Mouse (Mus musculus) kidney, embryonic 14.5 days (tissue): ENCODE data around the gene Susd5. TPM values are rescaled to one million over a fixed set of nuclear protein-coding genes. Genes with fewer than 3 reads are reported as not detected.

Experiments used
- ATAC-seq: fragments of 200-750 bp; cut with Nextera tagmentation; 2 replicates; pipeline ENCODE4 v1.8.0; 2017; ENCODE audit warnings: moderate number of reproducible peaks, mild to moderate bottlenecking, moderate TSS enrichment, moderate library complexity; ENCODE audit not compliant: low FRiP score, low TSS enrichment
- H3K27ac ChIP-seq: fragments of 300-500 bp; sonication (generic); 2 replicates; pipeline ENCODE4 v1.5.1; 2014; ENCODE audit warnings: low read depth, mild to moderate bottlenecking, low read length, moderate library complexity, mixed read lengths
- H3K27me3 ChIP-seq: fragments of 300-500 bp; sonication (generic); 2 replicates; pipeline ENCODE4 v1.6.1; 2014; ENCODE audit warnings: mild to moderate bottlenecking, low read length; ENCODE audit not compliant: control insufficient read depth, insufficient read depth
- H3K36me3 ChIP-seq: fragments of 300-500 bp; sonication (generic); 2 replicates; pipeline ENCODE4 v1.6.1; 2014; ENCODE audit warnings: low read length, mixed read lengths; ENCODE audit not compliant: control insufficient read depth, insufficient read depth
- H3K4me1 ChIP-seq: fragments of 300-500 bp; sonication (generic); 2 replicates; pipeline ENCODE4 v1.6.1; 2014; ENCODE audit warnings: low read length, mixed read lengths; ENCODE audit not compliant: control insufficient read depth, insufficient read depth
- H3K4me2 ChIP-seq: fragments of 300-500 bp; sonication (generic); replicated peaks from 2 replicates; pipeline ENCODE4 v1.6.1; 2014; ENCODE audit warnings: low read depth, mild to moderate bottlenecking, low read length
- H3K4me3 ChIP-seq: fragments of 300-500 bp; sonication (generic); 2 replicates; pipeline ENCODE4 v1.5.1; 2014; ENCODE audit warnings: mild to moderate bottlenecking, low read length
- H3K9ac ChIP-seq: fragments of 300-500 bp; sonication (generic); 2 replicates; pipeline ENCODE4 v1.6.1; 2014; ENCODE audit warnings: low read depth, mild to moderate bottlenecking, low read length, moderate library complexity
- H3K9me3 ChIP-seq: fragments of 300-500 bp; sonication (generic); 2 replicates; pipeline ENCODE4 v1.6.1; 2016; ENCODE audit warnings: low read length; ENCODE audit not compliant: control insufficient read depth
- WGBS: fragments of 180-500 bp; shearing (Covaris S2); extraction: QIAGEN DNeasy Blood & Tissue Kit; methylation state at CpG from one replicate; pipeline ENCODE4 v1.1.7; 2014; 5-methylcytosine and 5-hydroxymethylcytosine counted together
- polyA plus RNA-seq: library from polyadenylated mRNA; unstranded; fragments of >200 nt; fragmentation: Nextera tagmentation; extraction: Ambion mirVana; gene quantifications from 2 replicates; pipeline ENCODE4 v1.2.1, GENCODE M21; 2014

The Susd5 gene
- polyA plus RNA-seq, 1 experiment from 2014 or later: 0.45 TPM

DNA sequence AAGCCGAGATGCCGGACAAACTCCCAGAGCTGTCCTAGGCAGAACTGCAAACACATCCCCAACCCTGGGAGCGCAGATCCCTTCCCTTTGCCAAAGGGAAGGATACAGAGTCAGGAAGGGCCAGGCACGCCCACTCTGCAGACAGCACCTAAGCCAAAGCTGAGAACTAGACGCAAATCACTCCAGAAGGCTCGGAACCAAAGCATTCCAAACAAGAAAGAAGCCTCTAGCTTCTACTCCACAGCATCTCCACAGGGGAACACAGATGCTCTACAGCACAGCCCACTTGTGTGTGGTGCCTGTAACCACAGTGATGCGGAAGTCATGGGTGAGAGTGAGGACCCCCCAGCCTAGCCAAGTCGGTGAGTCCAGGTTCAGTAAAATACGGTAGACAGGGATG, 31.8 kb upstream of the Susd5 start:
- no peaks in the 10 kb centered on the region for H3K9me3 ChIP-seq
- no peak overlapping the region for H3K4me3 ChIP-seq
- peaks cover 7% of the 10 kb centered on the region; the same call in 1 of the 2 replicates for H3K4me1 ChIP-seq
- no peaks in the 10 kb centered on the region for H3K36me3 ChIP-seq
- no peaks in the 10 kb centered on the region for H3K27me3 ChIP-seq
- no peak overlapping the region for H3K9ac ChIP-seq
- no peak overlapping the region for H3K27ac ChIP-seq
- ATAC-seq: no peak
- 31% methylated on average over 9 of the region's 9 CpGs for WGBS
- no peak overlapping the region for H3K4me2 ChIP-seq

DNA sequence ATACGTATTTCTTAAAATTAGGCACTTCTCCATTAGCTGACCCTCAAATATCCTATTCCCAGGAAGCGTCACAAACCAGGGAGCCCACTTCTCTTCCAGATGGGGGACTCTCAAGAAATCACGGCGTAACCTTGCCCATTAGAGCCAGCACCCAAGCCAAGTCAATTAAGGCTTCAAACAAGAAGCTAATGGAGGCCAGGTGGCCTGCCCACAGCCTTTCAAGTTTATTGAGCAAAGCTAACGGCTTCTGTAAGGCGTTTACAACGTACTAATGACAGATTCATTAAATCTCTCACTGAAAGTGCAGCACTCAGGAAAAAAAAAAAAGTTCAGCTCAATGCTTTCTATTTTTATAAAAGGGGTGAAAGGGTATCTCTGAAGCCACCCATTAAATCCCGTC, 31.1 kb upstream of the Susd5 start:
- H3K27me3 ChIP-seq: no peaks in the 10 kb centered on the region
- H3K27ac ChIP-seq: no peak overlapping the region
- WGBS: 4% methylated on average over 8 of the region's 8 CpGs
- H3K9ac ChIP-seq: peak overlapping the region; percentile 47; the same call in 1 of the 2 replicates
- no peak for ATAC-seq
- no peaks in the 10 kb centered on the region for H3K36me3 ChIP-seq
- peaks cover 7% of the 10 kb centered on the region; the same call in 1 of the 2 replicates for H3K4me1 ChIP-seq
- peak overlapping the region; percentile 92 for H3K4me2 ChIP-seq
- peak overlapping the region; percentile 72 for H3K4me3 ChIP-seq
- no peaks in the 10 kb centered on the region for H3K9me3 ChIP-seq

DNA sequence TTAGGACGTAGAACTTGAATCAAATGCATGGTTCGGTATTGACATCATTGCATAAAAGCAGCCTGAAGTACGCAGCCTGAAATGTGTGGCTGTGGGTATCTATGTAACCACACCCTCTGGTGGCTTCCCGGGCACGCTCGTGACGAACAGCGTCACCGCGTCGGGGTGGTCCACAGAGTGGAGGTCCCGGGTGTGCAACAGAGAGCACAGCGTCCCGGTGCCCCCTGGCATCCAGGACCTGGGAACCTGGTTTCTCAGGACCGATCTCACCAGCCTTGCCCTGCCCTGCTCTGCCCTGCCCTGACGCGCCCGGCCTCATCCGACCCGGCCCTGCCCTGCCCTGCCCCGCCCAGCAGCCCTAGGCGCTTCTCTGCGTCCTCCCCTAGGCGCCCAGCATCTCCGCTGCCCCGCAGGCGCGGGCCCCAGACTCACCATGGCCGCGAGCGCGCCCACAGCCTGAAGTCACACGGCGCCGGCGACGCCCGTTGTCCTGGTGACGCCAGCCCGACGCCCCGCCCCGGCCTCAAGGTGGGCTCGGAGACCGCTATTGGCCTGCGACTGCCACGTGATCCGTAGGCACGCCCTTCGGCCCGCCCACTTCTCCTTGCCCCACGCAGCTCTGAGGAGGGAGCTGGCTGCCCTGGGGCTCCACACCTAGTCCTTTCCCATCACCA, 30.5 kb upstream of the Susd5 start:
- Histone ChIP-seq H3K4me1 (peaks cover 7% of the 10 kb centered on the region; the same call in 1 of the 2 replicates), H3K4me2 (peak overlapping the region; percentile 92), H3K9me3 (no peaks in the 10 kb centered on the region), H3K36me3 (no peaks in the 10 kb centered on the region), H3K27me3 (no peaks in the 10 kb centered on the region), H3K4me3 (peak overlapping the region; percentile 72), H3K9ac (peak overlapping the region; percentile 47), H3K27ac (no peak overlapping the region)
- peak; percentile 96 for ATAC-seq
- under 1% methylated on average over 52 of the region's 52 CpGs for WGBS

DNA sequence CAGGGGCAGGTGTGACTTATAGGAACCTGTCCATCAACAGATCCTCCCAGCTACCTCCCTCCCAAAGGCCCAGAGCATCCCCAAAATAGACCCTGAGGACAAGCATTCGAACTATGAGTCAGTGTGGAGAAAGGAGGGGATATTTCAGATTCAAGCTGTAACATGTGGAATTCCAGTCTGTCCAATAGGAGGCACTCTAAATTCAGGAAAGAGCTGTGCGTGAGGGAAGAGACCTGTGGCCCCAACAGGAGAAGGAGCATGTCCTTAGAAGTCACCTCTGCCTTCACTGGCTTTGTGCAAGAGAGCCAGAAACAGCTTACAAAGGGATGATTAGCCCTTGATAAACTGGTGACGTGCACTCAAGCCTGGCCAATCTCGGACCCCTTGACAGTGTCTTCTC, 16.0 kb upstream of the Susd5 start:
- Histone ChIP-seq H3K4me3 (no peak overlapping the region), H3K9ac (no peak overlapping the region), H3K27ac (no peak overlapping the region), H3K4me1 (no peaks in the 10 kb centered on the region), H3K9me3 (no peaks in the 10 kb centered on the region), H3K27me3 (no peaks in the 10 kb centered on the region), H3K36me3 (no peaks in the 10 kb centered on the region), H3K4me2 (no peak overlapping the region)
- no peak for ATAC-seq
- 81% methylated on average over 4 of the region's 4 CpGs for WGBS

DNA sequence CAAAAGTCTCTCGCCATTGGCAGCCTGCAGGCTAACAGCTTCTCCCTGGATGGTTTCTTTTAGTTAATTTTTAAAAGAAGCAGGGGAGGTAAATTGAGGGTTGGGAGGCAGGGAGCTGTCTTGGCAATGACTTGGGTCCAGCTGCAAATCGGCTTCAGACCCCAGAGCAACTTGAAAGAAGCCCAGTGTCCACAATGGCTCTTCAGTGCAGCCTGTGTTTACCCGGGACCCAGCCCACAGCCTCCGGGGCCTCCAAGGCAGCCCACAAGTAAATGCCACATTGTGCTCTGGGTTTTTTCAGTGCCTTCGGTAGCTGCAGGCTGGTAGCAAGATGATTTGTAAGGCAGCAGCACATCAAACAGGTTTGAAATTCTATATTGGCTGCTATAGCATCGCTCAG, 14.4 kb upstream of the Susd5 start:
- Histone ChIP-seq H3K9ac (no peak overlapping the region), H3K27ac (no peak overlapping the region), H3K4me2 (no peak overlapping the region), H3K36me3 (no peaks in the 10 kb centered on the region), H3K9me3 (no peaks in the 10 kb centered on the region), H3K27me3 (no peaks in the 10 kb centered on the region), H3K4me1 (no peaks in the 10 kb centered on the region), H3K4me3 (no peak overlapping the region)
- WGBS: 42% methylated on average over 6 of the region's 6 CpGs
- ATAC-seq: no peak; the same call in 1 of the 2 replicates

DNA sequence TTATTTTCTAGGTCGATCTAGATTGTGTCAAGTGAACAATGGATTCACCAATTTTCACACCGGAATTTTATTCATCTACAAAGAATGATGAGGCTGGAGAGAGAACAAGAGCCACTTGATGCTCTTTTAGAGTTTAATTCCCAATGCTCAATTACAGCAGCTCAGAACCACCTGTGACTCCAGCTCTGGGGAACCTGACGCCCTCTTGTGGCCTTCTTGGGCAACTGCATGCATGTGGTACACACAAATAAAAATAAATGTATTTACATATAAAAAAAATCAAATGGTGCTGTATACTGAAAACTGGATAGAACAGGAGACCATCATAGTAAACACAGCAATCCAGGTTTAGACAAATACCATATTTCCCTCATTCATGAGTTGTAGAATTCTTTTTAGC, 12.5 kb upstream of the Susd5 start:
- Histone ChIP-seq H3K9ac (no peak overlapping the region), H3K4me3 (no peak overlapping the region), H3K27ac (no peak overlapping the region), H3K36me3 (no peaks in the 10 kb centered on the region), H3K27me3 (no peaks in the 10 kb centered on the region), H3K4me2 (no peak overlapping the region), H3K9me3 (0 out of 2 replicates have a peak, but pooled peaks cover 3% of the 10 kb centered on the region), H3K4me1 (no peaks in the 10 kb centered on the region)
- WGBS: 65% methylated on average over 3 of the region's 3 CpGs
- no peak for ATAC-seq

DNA sequence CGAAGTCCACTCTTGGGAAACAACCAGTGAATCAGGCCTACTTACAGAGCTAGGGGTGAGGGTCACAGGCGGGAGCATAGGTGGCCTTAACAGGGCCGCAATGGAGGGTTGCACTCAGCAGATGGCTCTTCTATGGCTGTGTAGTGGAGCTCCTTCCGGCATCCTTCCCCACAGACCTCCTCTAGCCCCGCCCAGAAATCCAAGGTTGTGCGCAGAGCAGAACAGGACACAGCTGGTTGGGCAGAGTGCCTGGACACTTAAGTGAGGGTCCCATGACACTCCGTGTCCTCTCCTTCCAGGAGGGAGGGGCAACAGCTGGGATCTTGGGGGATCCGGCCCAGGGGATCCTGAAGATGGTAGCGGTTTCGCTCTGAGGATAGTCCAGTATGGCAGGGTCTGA, 10.9 kb upstream of the Susd5 start, which contains the start of gene Fbxl2:
TSS of gene Fbxl2 (minus strand) at position 164 of the 400 bp plus-strand sequence.
- WGBS: 85% methylated on average over 10 of the region's 10 CpGs
- H3K27me3 ChIP-seq: no peaks in the 10 kb centered on the region
- H3K27ac ChIP-seq: no peak within 1 kb of the TSS
- no peak within 1 kb of the TSS for H3K9ac ChIP-seq
- H3K4me3 ChIP-seq: no peak within 1 kb of the TSS
- H3K36me3 ChIP-seq: no peaks in the 10 kb centered on the region
- H3K4me1 ChIP-seq: no peaks in the 10 kb centered on the region
- 0 out of 2 replicates have a peak, but pooled peaks cover 3% of the 10 kb centered on the region for H3K9me3 ChIP-seq
- ATAC-seq: 0 out of 2 replicates have a peak, but pooled peaks have one; percentile 44
- no peak within 1 kb of the TSS for H3K4me2 ChIP-seq

DNA sequence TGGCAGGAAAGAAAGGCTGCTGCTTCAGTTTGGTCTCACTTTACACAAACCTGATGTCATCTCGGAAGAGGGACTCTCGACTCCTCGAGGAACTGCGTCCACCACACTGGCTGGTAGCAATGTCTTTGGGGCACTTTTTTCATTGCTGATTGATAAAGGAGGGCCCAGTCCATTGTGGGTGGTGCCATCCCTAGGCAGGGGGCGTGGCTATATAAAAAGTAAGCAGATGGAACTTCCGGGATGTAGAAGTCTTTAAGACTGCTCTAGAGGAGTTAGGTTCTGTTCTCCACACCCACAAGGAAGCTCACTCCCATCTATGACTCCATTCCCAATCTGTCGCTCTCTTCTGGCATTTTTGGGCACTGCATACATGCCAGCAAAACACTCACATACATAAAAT, 10.3 kb upstream of the Susd5 start:
- Histone ChIP-seq H3K4me1 (no peaks in the 10 kb centered on the region), H3K27me3 (no peaks in the 10 kb centered on the region), H3K27ac (no peak overlapping the region), H3K4me2 (no peak overlapping the region), H3K9me3 (0 out of 2 replicates have a peak, but pooled peaks cover 3% of the 10 kb centered on the region), H3K9ac (no peak overlapping the region), H3K36me3 (no peaks in the 10 kb centered on the region), H3K4me3 (no peak overlapping the region)
- ATAC-seq: no peak
- WGBS: 93% methylated on average over 7 of the region's 7 CpGs

DNA sequence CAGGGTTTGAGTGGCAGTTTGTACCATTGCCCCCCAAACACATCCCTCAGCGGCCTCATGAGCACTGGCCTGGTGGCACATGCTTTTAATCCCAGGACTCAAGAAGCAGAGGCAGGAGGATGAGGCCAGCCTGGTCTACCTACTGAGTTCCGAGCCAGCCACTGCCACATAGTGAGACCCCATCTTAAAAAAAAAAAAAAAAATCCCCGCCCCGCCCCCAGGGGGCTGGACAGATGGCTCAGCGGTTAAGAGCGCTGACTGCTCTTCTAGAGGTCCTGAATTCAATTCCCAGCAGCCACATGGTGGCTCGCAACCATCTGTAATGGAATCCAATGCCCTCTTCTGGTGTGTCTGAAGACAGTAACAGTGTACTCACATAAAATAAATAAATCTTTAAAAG, 6.8 kb upstream of the Susd5 start:
- H3K9ac ChIP-seq: no peak overlapping the region
- H3K4me2 ChIP-seq: no peak overlapping the region
- H3K9me3 ChIP-seq: 0 out of 2 replicates have a peak, but pooled peaks cover 3% of the 10 kb centered on the region
- no peaks in the 10 kb centered on the region for H3K27me3 ChIP-seq
- no peaks in the 10 kb centered on the region for H3K4me1 ChIP-seq
- ATAC-seq: no peak
- H3K4me3 ChIP-seq: no peak overlapping the region
- H3K27ac ChIP-seq: no peak overlapping the region
- WGBS: 86% methylated on average over 7 of the region's 7 CpGs
- no peaks in the 10 kb centered on the region for H3K36me3 ChIP-seq
